In the genomic region with DNA sequence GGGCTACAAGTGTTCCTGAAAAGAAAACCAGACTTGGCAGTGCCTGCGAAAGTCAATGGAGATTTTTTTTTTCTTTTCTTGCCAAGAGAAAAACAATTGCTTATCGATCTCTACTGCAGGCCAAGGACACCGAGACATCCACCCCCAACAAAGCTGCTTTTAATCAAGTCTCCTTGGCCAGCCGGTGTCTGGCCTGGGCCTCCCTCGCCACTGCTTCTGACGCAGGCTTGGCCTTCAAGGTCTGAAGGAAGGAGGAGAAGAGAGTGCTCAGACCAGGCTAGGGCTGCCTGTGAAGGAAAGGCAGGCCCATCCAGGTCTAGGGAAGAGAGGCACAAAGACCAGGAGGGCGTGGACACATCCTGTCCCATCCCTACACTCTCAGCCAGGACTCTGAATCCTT, we compare ENCODE assay signal across 8 mouse cellular contexts. TPM values are rescaled to one million over a fixed set of nuclear protein-coding genes. Genes with fewer than 3 reads are reported as not detected.
DNase-seq lines count a peak whose midpoint lies in the region; ATAC-seq and TF ChIP-seq lines count a peak whose summit lies in the region.

No protein-coding gene starts in this region.

- H3K9me3 ChIP-seq in forebrain, embryonic 13.5 days (replicated peaks) = no peaks in the 10 kb centered on the region

- no peak for DNase-seq in left cerebral cortex, adult 2 months (ENCODE audit: extremely low spot score in 1 of 2, low spot score in 2 of 2)
- DNase-seq in left cerebral cortex, postnatal 10 days (ENCODE audit: extremely low spot score in 1 of 2, low spot score in 2 of 2) = no peak
- peak; percentile 43 to 57 for DNase-seq in cerebellum, adult 18-20 months
- DNase-seq in heart, postnatal 25 days (ENCODE audit: low spot score) = peak; percentile 55
- DNase-seq in lung, postnatal 14 days = peak; percentile 33
- DNase-seq in spleen, postnatal 4 days (ENCODE audit: low spot score in 2 of 2) = no peak

- H3K4me3 ChIP-seq in left cerebral cortex, adult 2 months = no peak overlapping the region
- no peak overlapping the region for H3K4me3 ChIP-seq in forebrain, embryonic 13.5 days

- no peak overlapping the region for H3K4me2 ChIP-seq in forebrain, embryonic 13.5 days

- no peak overlapping the region for H3K9ac ChIP-seq in forebrain, embryonic 13.5 days

- ATAC-seq in CD4-positive, CD25-positive, alpha-beta regulatory T cell, adult 4 months = no peak
- no peak for ATAC-seq in forebrain, embryonic 13.5 days

- intact Hi-C loops in left cerebral cortex, adult 2 months (cut with DNase I) = no loop called here
- intact Hi-C loops in left cerebral cortex, postnatal 10 days (cut with DNase I) = no loop called here
- intact Hi-C loops in heart, postnatal 25 days (cut with DNase I) = no loop called here

- H3K36me3 ChIP-seq in forebrain, embryonic 13.5 days (ENCODE audit: poor library complexity, severe bottlenecking) = peaks cover 10% of the 10 kb centered on the region

- H3K4me1 ChIP-seq in forebrain, embryonic 13.5 days = no peaks in the 10 kb centered on the region

- no peaks in the 10 kb centered on the region for H3K27me3 ChIP-seq in forebrain, embryonic 13.5 days

- H3K27ac ChIP-seq in left cerebral cortex, adult 2 months = peak overlapping the region; percentile 68
- no peak overlapping the region for H3K27ac ChIP-seq in forebrain, embryonic 13.5 days

- 89% methylated on average over 7 of the region's 7 CpGs for WGBS in forebrain, embryonic 13.5 days

- TF ChIP-seq CTCF in left cerebral cortex, adult 2 months (IDR thresholded peaks at IDR 0.05) = no peak

RNA-seq across cellular contexts. Expression of gene Camkk2, which starts 8.9 kb away (rescaled TPM):
- 100 to 1,000 TPM; 238 to 248 TPM for total RNA-seq in left cerebral cortex, adult 2 months (2021)
- 100 to 1,000 TPM; 182 to 192 TPM for total RNA-seq in left cerebral cortex, postnatal 10 days (2021)
- 10 to 100 TPM; 11.0 to 11.4 TPM for total RNA-seq in heart, postnatal 25 days (2021)
- 1 to 10 TPM; 2.8 to 2.9 TPM for polyA plus RNA-seq in CD4-positive, CD25-positive, alpha-beta regulatory T cell, adult 4 months (2017; shearing (Covaris generic))
- 40.0 and 41.1 TPM in 2 replicates for polyA plus RNA-seq in forebrain, embryonic 13.5 days (2015; fragmentation: Nextera tagmentation; extraction: Ambion mirVana)

RNA-seq across cellular contexts. Expression of gene Anapc5, which starts 50.8 kb away (rescaled TPM):
- total RNA-seq in left cerebral cortex, adult 2 months (2021) = 100 to 1,000 TPM; 222 to 229 TPM
- 100 to 1,000 TPM; 307 to 314 TPM for total RNA-seq in left cerebral cortex, postnatal 10 days (2021)
- 100 to 1,000 TPM; 161 to 165 TPM for total RNA-seq in heart, postnatal 25 days (2021)
- 100 to 1,000 TPM; 107 to 151 TPM for polyA plus RNA-seq in CD4-positive, CD25-positive, alpha-beta regulatory T cell, adult 4 months (2017; shearing (Covaris generic))
- polyA plus RNA-seq in forebrain, embryonic 13.5 days (2015; fragmentation: Nextera tagmentation; extraction: Ambion mirVana) = 552 and 565 TPM in 2 replicates

Comparison
In these comparisons a context has a peak if more than half of its experiments do, and no peak if none do; other contexts are left out.
1. DNase-seq: peak in cerebellum, adult 18-20 months (2 of 2), heart, postnatal 25 days (single experiment) and lung, postnatal 14 days (single experiment); none in left cerebral cortex, adult 2 months (0 of 2), left cerebral cortex, postnatal 10 days (0 of 2) and spleen, postnatal 4 days (0 of 2).
2. RNA of gene Camkk2, which starts 8.9 kb away (total RNA-seq): 238 to 248 TPM in left cerebral cortex, adult 2 months and 182 to 192 TPM in left cerebral cortex, postnatal 10 days; 11.0 to 11.4 TPM in heart, postnatal 25 days; every median in the first group is over 10 times any median in the second.